ENCODE assay signal across 23 mouse cellular contexts in the genomic region with DNA sequence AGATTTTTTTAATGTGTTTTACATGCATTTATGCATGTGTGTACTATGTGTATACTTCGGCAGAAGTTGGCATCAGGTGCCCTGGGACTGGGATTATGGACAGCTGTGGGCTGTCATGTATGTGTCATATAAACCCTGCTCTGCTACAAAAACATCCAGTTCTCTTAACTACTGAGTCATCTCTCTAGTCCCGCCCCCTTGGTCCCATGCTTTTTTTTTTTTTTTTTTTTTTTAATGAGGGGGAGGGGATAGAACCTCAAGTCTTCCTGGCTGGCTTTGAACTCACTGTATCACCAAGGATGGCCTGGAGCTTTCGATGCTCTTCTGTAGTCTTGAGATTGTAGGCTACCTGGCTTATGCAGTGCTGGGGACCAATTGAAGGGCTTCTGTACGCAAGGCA.
"Had no signal": no experiment of that assay in that cellular context is flagged by ENCODE, and none has a peak within 500 bp of the region (broad histone marks: within the 10 kb centered on the region; RNA-seq: fewer than 3 reads in every experiment).

No protein-coding gene starts in this region.

- DNase-seq: gastrocnemius, adult 2 months; gastrocnemius, postnatal 10 days; gastrocnemius, postnatal 25 days; heart, adult 11 months; heart, adult 2 months; heart, postnatal 14 days; heart, postnatal 36 days; kidney, adult 18-20 months; kidney, adult 8-10 months; kidney, postnatal 10 days; kidney, postnatal 25 days; kidney, postnatal 4 days; left cerebral cortex, postnatal 4 days had no signal

- H3K4me3 ChIP-seq: gastrocnemius, adult 2 months; heart, adult 2 months; heart, embryonic 13.5 days; heart, embryonic 15.5 days; hindbrain, embryonic 13.5 days; intestine, embryonic 15.5 days; layer of hippocampus, adult 2 months; limb, embryonic 13.5 days; limb, embryonic 15.5 days; liver, embryonic 12.5 days had no signal

- H3K9ac ChIP-seq: heart, embryonic 13.5 days; heart, embryonic 15.5 days; hindbrain, embryonic 13.5 days; intestine, embryonic 15.5 days; limb, embryonic 13.5 days; limb, embryonic 15.5 days; liver, embryonic 12.5 days; liver, embryonic 14.5 days had no signal

- H3K27ac ChIP-seq: gastrocnemius, adult 2 months; heart, adult 2 months; heart, embryonic 13.5 days; heart, embryonic 15.5 days; hindbrain, embryonic 13.5 days; intestine, embryonic 15.5 days; layer of hippocampus, adult 2 months; limb, embryonic 13.5 days; limb, embryonic 15.5 days; liver, embryonic 12.5 days; liver, embryonic 14.5 days had no signal

- H3K4me2 ChIP-seq: heart, embryonic 11.5 days; heart, embryonic 13.5 days; heart, embryonic 15.5 days; hindbrain, embryonic 13.5 days; intestine, embryonic 15.5 days; limb, embryonic 13.5 days; limb, embryonic 15.5 days; liver, embryonic 12.5 days had no signal

- H3K36me3 ChIP-seq: heart, embryonic 13.5 days; heart, embryonic 15.5 days; hindbrain, embryonic 13.5 days; intestine, embryonic 15.5 days; liver, embryonic 12.5 days had no signal

- H3K27me3 ChIP-seq: heart, embryonic 13.5 days; heart, embryonic 15.5 days; intestine, embryonic 15.5 days; limb, embryonic 13.5 days; limb, embryonic 15.5 days; liver, embryonic 12.5 days had no signal

- H3K9me3 ChIP-seq: heart, embryonic 13.5 days; heart, embryonic 15.5 days; hindbrain, embryonic 13.5 days; intestine, embryonic 15.5 days; limb, embryonic 13.5 days; limb, embryonic 15.5 days; liver, embryonic 12.5 days had no signal
